Mouse (Mus musculus) liver, adult 10 weeks (tissue): ENCODE data around the gene C2cd2l. TPM values are rescaled to one million over a fixed set of nuclear protein-coding genes. Genes with fewer than 3 reads are reported as not detected.

Experiments used
- polyA plus RNA-seq: library from polyadenylated mRNA; stranded (reverse); fragments of 350-450 nt; fragmentation: Illumina TruSeq; extraction: RNeasy Lipid Tissue Mini Kit (QIAGEN cat#74804); gene quantifications from one replicate; pipeline ENCODE4 v1.2.3, GENCODE M21; 2014; ENCODE audit warnings: low read depth, low replicate concordance

Gene C2cd2l
- polyA plus RNA-seq, result 2.1 TPM

DNA sequence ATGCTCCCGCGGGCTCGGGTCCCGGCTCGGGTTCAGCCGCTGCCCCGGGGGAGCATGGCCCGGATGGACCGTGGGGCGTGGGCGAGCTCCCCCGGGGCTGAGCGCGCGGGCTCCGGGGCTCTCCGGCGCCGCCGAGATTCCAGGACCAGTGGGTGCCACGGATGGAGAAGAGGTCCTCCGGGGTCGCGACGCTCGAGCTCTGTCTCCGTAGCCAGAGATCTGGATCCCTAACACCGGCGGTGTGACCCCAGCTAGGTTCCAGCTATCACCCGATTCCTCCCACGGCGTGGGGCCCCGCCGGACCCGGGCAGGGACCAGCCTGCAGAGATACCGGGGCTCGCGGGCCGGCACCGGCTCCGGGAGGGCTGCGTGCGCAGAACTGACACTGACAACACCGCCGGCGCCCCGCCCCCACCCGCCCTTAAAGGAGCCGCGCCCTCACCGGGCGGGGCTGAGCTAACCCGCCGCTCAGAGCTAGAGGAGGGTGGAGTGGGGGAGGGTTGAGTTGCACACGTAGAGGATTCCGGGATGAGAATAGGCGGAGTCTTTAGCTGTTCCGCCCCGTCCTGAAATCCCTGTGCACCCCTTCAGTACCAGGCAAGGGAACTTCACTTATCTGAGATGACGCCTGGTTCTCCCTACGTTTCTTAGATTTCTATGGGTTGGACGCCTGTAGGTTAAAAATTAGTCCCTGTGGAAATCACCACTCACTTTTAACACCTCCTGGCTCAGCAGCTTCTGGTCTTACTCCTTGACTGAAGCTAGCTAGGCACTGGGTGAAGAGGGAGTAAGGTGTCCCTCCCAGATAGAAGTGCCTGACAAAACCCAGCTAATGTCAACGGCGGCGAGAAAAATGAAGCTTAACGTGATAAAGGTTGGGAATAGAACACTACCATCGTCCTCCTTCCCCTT lies at the start of gene C2cd2l:
Gene C2cd2l (minus strand): TSS at position 399 of the 912 bp plus-strand sequence.

DNA sequence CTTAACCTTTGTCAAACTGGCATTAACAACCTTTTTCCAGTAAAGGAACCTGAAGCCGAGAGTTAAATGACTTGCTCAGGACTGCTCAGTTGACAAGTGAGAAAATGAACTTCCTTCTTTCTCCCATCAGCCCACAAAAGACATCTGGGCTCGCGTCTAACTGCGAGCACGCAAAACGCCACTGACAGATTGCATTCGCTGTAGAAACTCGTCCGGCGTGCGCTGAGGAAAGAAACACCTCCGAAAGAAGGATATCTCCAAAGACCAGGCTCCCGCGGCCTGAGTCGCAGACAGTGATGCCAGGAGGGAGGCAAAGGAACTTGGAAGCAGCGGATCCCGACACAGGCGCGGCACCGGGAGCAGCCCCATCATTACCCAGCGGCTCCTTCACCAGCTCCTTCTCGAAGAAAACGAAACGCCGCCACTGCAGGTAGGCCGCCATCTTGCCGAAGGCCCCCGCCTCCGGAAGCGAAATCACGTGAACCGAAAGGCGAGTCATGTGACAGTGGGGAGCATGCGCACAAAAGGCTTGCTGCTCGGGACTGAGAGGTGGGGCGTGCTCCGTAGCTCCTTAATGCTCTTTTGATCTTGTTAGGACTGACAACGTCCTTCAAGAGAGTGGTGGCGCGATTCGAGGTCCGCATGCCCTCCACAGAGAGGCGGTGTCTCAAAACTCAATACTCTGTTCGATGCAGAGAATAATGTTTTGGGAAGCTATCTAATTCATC lies 41.3 kb upstream of the C2cd2l start, which contains the start of gene Vps11:
Gene Vps11 (minus strand): TSS at position 481 of the 728 bp plus-strand sequence.

GRCm38 (mm10) chr9:44343781-44344421 lies 23.8 kb upstream of the C2cd2l start, which contains the start of gene Hmbs:
Gene Hmbs (minus strand): TSS chr9:44344228.

GRCm38 (mm10) chr9:44334396-44335330 lies 14.6 kb upstream of the C2cd2l start, which contains the start of gene H2afx:
Gene H2afx (plus strand): TSS chr9:44334694.

DNA sequence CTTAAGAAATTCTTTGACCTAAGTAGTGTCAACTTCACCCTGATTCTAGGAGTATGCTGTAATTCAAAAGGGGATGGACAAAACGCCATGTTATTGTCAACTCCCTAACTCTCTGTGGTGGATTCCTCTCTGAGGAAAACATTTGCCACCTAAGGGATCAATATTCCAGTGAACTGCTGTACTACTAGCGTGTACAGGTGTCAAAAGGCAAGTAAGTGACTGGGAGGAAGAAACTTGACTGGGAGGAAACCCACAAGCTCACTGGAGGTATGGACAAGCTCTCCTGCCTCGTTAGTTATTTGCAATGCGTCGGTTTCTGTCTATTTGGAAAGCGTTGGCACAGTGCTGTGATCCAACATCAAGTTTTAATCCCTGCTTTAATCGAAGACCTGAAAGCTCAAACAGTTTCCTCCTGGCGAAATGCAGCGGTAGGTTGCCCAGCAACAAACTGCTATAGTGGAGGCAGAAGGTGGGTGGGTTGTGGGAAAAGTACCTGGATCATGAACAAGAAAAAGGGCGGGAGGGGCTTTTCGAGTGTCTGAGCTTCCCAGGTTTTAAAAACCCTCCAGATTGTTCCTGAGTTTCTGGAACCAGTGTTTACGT lies 5.8 kb upstream of the C2cd2l start, which contains the start of gene Dpagt1:
Gene Dpagt1 (plus strand): TSS at position 252 of the 603 bp plus-strand sequence.

DNA sequence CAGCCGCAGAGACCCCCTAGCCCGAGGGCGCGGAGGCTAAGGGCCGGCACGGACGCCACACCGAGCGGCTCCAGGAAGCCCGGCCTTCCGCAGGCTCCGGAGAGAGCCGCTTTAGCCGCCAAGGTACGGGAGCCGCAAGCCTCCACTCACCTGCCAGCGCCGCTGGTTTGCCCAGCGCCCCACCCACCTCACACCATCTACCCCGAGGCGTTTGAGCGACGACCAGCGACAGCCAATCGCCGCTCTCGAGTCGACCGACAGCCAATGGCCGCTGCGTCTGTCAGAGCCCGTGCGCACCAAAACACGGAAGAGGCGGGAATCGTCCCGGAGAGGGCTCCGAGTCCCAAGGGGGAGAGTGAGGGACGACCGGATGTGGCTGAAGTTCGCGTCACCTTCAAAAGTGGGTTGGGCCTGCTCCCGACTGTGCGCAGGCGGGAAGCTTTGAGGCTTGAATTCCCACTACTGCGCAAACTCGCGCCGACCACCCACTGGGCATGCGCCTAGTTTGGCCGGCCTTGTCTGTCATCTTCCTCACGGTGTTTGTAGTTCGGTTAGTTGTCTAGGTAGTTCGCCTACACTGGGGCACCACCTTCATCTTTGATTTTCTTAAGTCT lies 14.5 kb downstream of the C2cd2l start, which contains the start of gene Hinfp:
Gene Hinfp (minus strand): TSS at position 206 of the 614 bp plus-strand sequence.

GRCm38 (mm10) chr9:44288076-44288958 lies 31.8 kb downstream of the C2cd2l start, which contains the start of gene Abcg4:
Gene Abcg4 (minus strand): TSS chr9:44288615.

DNA sequence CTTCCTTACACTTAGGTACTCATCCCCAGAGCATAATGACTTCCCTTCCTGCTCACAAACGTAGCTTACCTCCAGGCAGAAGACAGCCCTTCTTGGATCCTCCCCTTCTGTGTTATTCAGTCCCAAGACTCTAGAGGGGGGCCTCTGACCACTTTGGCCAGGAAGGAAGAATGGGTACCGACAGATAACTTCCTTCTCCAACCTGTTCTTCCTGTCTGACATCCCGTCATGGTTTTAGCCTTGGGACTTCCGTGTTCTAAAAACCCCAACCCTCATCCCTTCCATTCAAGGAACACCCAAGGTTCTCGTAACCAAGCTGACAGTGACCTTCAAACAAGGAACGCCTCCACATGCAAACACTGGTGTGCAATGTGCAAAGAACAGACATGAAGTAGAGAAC lies 51.7 kb downstream of the C2cd2l start, which contains the start of gene Nlrx1:
Gene Nlrx1 (minus strand): TSS at position 168 of the 400 bp plus-strand sequence.

Other genes starting within 250 kb of the C2cd2l start
- gene Mfrp, start 218.6 kb downstream of the C2cd2l start, polyA plus RNA-seq, result not detected
- gene C1qtnf5, start 213.0 kb downstream of the C2cd2l start, polyA plus RNA-seq, result not detected
- not detected for gene Gm49380, start 206.8 kb downstream of the C2cd2l start, polyA plus RNA-seq
- 1.1 TPM for gene Rnf26, start 206.8 kb downstream of the C2cd2l start, polyA plus RNA-seq
- 1.6 TPM for gene Mcam, start 185.8 kb downstream of the C2cd2l start, polyA plus RNA-seq
- 5.1 TPM for gene Cbl, start 86.2 kb downstream of the C2cd2l start, polyA plus RNA-seq
- gene Ccdc153, start 79.6 kb downstream of the C2cd2l start, polyA plus RNA-seq, result not detected
- gene Pdzd3, start 68.8 kb downstream of the C2cd2l start, polyA plus RNA-seq, result not detected
- 0.34 TPM for gene Nlrx1, start 51.7 kb downstream of the C2cd2l start, polyA plus RNA-seq
- gene Abcg4, start 31.7 kb downstream of the C2cd2l start, polyA plus RNA-seq, result not detected
- 6.5 TPM for gene Hinfp, start 14.6 kb downstream of the C2cd2l start, polyA plus RNA-seq
- gene Dpagt1, start 5.7 kb upstream of the C2cd2l start, polyA plus RNA-seq, result 14.6 TPM
- 1.0 TPM for gene H2afx, start 14.4 kb upstream of the C2cd2l start, polyA plus RNA-seq
- gene Hmbs, start 23.9 kb upstream of the C2cd2l start, polyA plus RNA-seq, result 36.4 TPM
- gene Vps11, start 41.4 kb upstream of the C2cd2l start, polyA plus RNA-seq, result 8.1 TPM
- 21.1 TPM for gene Hyou1, start 59.2 kb upstream of the C2cd2l start, polyA plus RNA-seq
- gene Slc37a4, start 76.6 kb upstream of the C2cd2l start, polyA plus RNA-seq, result 32.4 TPM
- gene Rps25, start 86.9 kb upstream of the C2cd2l start, polyA plus RNA-seq, result 495 TPM
- 20.4 TPM for gene Trappc4, start 87.3 kb upstream of the C2cd2l start, polyA plus RNA-seq
- gene Ccdc84, start 98.3 kb upstream of the C2cd2l start, polyA plus RNA-seq, result 16.2 TPM
- gene Foxr1, start 120.9 kb upstream of the C2cd2l start, polyA plus RNA-seq, result not detected
- not detected for gene Upk2, start 134.7 kb upstream of the C2cd2l start, polyA plus RNA-seq
- gene Bcl9l, start 162.5 kb upstream of the C2cd2l start, polyA plus RNA-seq, result 0.82 TPM
- gene Cxcr5, start 241.6 kb upstream of the C2cd2l start, polyA plus RNA-seq, result 0.24 TPM